Mouse (Mus musculus) 3134 (cell line): ENCODE data around the gene Mroh9.

ENCODE experiments used
- DNase-seq: peaks from one replicate; pipeline ENCODE4 v3.0.0-alpha.2; 2011; ENCODE audit warnings: low spot score; ENCODE audit not compliant: insufficient read length; ENCODE audit errors: extremely low read depth

Gene Mroh9

GRCm38 (mm10) chr1:163085570-163085969 lies at the start of gene Mroh9:
Gene Mroh9 (minus strand): TSS chr1:163085670.
- DNase-seq: no peak

DNA sequence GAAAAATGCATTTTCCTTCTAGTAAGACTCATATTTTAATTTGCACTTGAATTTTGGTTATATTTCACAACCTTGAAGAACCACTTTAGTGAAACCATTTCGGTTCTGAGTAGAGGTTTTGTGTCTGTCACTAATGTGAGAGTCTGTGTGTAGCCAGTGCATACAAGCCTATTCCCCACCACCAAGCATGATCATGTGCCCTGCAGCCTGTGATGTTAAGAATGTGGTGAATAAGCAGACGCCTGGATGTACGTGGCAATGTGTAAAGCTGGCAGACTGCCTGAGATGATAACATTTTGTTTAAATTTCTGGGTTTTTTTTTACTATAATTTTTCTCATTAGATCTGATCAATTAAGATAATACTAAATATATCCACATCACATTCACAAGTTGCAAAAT lies 44.5 kb upstream of the Mroh9 start:
- DNase-seq: no peak

DNA sequence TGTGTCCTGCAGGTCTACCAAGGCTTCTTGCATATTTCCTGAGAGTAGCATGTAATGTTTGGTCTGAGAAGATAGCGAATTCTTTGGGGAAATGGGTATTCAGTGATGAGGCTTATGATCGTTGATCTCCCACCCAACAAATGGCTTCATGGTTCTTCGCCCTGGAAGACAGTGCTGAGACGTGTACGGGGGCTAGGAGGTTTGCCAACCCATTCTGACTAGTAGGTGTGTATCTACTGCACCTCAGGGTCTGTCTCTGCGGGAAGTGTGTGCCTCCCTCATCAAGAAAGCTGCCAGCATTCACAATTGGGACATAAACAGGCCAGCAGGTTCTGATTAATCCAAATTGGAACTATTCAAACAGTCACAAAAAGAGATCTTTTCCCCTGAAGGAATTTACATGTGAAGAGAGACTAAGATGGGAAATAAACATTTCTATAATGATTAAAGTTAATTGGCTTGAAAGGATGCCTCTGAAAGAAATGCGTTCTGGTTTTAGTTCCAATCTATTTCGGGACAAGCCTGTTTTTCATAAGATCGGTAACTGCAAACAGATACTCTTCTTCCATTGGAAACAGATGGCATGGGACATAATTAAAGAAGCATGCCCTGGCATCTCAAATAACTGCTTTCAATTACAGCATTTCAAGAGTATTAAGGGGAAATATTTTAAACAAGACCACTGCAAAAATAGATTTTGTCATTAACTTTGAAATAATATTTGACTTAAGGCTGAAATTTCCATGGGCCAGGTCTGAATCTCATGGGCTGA lies 43.8 kb upstream of the Mroh9 start:
- DNase-seq: no peak

GRCm38 (mm10) chr1:163126175-163126881 lies 40.9 kb upstream of the Mroh9 start:
- peak; percentile 43 for DNase-seq

DNA sequence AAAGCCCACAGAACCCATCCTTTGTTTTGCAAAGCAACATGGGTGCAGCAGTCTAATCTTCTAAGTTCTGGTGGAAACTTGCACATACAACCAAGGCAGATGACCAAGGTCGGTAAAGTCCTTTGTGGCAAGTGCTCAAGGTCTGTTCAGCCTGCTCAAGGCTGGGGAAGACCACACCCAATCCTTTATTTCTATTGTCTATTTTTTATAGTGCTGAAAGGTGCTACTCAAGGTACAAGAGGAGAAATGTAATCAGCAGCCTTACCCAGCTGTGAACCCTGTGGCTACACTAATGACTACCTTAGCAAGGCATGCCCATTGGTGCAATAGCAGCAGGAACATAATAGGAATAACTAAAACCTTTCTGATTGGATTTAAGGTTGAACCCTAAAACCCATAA lies 36.9 kb upstream of the Mroh9 start:
- no peak for DNase-seq

- DNase-seq: no peak
Measured at GRCm38 (mm10) chr1:163113461-163114174, 28.1 kb upstream of the Mroh9 start.

DNA sequence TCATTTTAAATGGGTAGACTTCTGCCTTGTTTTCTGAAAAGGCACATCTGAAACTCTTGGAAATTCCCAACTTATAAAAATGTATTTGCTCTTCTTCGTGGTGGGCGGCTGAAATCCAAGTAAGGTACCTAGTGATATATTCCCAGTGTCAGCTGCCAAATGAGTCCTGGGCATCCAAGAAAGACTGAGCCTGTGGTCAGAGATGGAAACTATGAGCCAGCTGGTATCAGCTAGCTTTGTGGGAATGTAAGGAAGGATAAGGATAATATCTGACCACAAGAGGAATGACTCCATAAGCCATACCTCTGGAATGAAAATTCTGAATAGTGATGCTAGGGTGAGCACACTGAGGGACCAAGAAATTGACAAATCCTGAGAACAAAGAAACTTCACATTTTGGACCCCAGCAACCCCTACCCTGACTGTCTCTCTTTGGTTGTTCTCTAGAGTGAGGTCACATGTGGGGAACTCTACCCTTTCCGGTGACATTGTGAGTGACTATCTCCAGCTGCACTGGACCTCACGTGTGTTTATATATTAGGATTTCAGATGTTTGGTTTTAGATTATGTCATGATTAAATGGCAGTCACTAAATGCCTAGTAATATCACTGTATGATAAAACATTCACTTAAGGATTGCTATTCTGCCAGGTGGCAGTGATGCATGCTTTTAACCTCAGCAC lies 27.2 kb upstream of the Mroh9 start:
- DNase-seq: no peak

DNA sequence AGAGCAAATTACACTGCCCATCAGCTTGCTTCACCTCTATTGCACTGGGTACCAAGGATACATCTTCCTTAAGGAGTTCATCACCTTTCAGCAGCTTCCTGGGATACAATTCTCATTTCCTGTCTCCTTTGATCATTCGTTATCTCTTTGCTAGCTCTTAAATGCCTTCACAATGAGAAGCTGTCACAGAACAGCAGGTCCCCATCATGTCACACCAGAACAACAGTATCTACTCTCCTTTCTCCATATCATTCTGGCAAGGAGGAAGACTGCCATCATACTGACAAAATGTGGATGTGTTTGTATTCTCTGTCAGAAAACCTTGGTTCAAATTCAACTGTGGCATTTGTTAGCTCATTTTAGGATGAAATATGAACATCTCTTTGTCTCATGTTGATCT lies 19.5 kb upstream of the Mroh9 start:
- no peak for DNase-seq

DNA sequence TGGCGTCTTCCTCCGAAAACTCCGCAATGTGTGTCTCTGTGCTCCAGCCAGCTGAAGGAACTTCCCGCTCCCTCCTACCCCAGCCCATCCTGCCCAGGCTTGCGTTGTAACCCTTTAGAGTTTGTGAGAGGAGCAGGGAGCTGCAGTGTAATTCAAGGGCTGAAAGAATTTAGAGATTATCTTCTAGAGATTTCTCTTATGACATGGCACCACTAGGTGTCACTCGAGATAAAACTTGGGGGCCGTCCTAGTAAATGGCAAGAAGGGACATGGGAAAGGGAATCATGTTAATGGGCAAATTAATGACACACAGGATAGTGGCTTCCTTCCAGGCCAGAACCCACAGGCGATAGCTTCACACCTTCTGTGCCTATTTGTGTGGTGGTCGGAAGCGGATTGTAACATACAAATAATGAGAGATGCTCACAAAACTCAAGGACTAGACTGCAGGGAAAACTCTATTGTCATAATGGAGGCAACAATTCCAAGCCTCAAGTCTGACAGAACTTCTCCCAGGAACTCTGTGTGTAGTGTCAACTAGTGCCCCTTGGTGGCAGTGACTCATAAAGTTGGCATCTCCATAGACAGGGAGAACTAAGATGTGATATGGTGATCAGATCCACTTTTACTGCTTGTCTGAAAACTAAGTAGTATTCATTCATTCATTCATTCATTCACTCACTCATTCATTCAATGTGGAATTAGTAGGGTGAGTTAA lies 6.1 kb upstream of the Mroh9 start:
- peak; percentile 16 for DNase-seq

DNA sequence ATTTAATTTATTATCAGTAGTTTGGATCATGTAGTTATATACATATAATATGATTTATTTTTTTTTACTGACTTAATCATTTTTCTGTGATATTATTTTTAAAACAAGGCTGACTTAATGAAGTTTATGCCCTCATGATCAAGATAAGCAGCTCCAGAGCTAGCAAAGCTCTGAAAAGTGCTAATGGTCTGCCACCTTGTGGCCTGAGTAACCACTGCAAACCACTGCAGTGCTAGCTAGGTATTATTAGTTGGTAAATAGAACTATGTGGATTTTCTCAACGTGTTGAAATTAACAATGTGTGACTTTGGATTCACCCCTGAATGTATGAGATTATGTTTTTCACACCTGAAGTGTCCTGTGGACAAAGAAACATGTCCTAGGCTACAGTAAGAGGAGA lies 15.0 kb downstream of the Mroh9 start:
- DNase-seq: no peak

- DNase-seq: no peak
Measured at GRCm38 (mm10) chr1:163060381-163060780, 25.1 kb downstream of the Mroh9 start.

DNA sequence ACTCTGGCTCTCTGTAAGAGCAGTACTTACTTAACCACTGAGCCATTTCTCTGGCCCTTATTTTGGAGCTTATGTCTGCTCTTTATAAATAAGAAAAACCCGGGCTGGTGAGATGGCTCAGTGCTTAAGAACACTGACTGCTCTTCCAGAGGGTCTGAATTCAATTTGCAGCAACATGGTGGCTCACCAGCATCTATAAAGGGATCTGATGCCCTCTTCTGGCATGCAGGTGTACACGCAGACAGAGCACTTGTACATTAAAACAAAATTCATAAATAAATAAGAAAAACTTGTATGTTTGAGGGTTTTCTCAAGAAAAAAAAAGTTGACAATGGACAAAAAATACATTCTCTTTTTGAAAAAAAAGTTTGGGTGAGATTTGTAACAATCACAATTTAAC lies 28.1 kb downstream of the Mroh9 start:
- DNase-seq: peak; percentile 5

DNA sequence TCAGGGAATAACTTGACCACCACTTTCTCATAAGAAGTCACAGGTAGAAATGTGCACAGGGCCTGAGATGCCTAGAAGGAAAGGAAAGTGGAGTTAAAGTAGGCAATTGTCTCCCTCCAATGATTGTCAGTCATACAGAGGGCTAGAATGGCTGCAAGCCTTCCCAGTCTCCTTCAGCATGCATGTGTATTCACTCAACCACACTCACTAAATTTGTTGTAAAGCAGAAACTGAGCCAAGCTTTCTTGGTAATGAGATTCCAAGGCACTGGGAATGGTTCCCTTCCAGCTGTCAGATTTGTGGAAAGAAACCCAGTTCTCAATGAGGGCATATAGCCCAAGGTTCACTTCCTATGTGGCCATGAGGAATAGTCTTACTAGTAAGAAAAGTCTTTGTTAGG lies 29.8 kb downstream of the Mroh9 start:
- no peak for DNase-seq

DNA sequence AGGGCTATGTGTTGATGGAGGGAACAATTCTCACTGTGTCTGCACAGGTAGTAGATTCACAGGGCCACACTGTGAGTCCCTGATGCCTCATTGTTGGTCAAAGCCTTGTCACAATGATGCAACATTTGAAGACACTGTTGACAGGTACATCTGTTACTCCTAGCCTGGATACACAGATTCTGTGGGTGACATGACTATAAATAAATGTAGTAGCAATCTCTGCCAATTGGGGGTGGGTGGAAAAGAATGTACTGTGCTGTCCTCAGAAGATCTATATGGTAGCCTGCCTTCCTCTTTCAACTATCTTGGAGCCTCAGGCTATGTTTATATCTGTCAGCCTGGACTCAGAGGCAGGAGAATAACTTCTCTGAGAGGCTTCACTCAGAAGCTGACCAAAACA lies 62.4 kb downstream of the Mroh9 start:
- no peak for DNase-seq

GRCm38 (mm10) chr1:163009220-163009619 lies 76.2 kb downstream of the Mroh9 start:
- no peak for DNase-seq

DNA sequence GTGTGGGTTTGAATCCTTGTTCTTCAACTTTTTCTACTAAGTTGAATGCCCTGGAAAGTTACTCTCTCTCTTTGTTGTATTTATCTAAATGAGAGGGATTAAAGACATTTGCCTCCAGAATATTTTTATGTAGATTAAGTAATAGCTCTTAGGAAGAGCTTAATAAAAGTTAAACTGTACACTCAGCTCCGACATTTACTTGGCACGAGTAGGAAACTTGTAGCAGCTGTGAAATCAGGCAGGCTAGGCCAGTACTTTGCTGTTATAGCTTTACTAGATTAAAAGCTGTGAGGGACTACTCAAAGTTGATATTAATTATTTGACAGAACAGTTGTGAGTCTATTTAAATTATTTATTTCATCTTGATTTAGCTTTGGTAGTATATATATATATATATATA lies 82.0 kb downstream of the Mroh9 start:
- DNase-seq: no peak

- no peak for DNase-seq
Measured at GRCm38 (mm10) chr1:163001271-163001829, 84.1 kb downstream of the Mroh9 start.

GRCm38 (mm10) chr1:162987546-162987945 lies 97.9 kb downstream of the Mroh9 start:
- no peak for DNase-seq

DNA sequence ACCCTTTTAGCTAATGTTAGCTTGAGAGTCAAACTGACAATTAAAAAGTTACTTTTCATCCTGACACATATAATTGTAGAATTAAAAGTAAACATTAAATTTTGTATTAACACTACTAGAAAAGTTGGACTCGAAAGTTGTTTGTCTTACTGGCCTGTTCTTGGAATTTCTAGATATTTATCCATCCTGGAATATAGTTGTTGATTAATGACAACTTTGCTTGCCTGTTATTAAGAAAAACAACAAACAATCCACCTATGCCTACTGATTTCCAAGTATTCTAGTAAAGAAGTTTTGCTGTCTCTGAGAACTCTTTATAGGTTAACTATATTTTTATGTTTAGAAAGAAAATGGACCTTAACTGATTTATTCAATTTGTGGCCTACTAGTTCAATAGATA lies 98.7 kb downstream of the Mroh9 start:
- DNase-seq: no peak

GRCm38 (mm10) chr1:162986121-162986748 lies 99.2 kb downstream of the Mroh9 start:
- DNase-seq: no peak
